Mouse (Mus musculus) small intestine, adult 2 months (tissue): ENCODE measurements around the gene Dnaaf3. TPM values are rescaled to one million over a fixed set of nuclear protein-coding genes. Genes with fewer than 3 reads are reported as not detected.

Source experiments
- H3K27ac ChIP-seq: fragments of 200-500 bp; 2 replicates; pipeline ENCODE4 v1.5.1; 2012; ENCODE audit warnings: low read depth, low read length, control low read depth, inconsistent platforms; ENCODE audit not compliant: insufficient read depth
- H3K27me3 ChIP-seq: fragments of 200-500 bp; 2 replicates; pipeline ENCODE4 v1.6.1; 2012; ENCODE audit warnings: mild to moderate bottlenecking, moderate library complexity, low read length, inconsistent platforms; ENCODE audit not compliant: control insufficient read depth, insufficient read depth
- H3K36me3 ChIP-seq: fragments of 200-500 bp; 2 replicates; pipeline ENCODE4 v1.6.1; 2012; ENCODE audit warnings: mild to moderate bottlenecking, low read length, control low read depth, inconsistent platforms; ENCODE audit not compliant: control insufficient read depth, insufficient read depth
- H3K4me1 ChIP-seq: fragments of 200-500 bp; 2 replicates; pipeline ENCODE4 v1.6.1; 2012; ENCODE audit warnings: low read length, inconsistent platforms, mixed read lengths; ENCODE audit not compliant: control insufficient read depth, insufficient read depth, insufficient read length
- H3K4me3 ChIP-seq: fragments of 200-500 bp; 2 replicates; pipeline ENCODE4 v1.5.1; 2012; ENCODE audit warnings: low read depth, mild to moderate bottlenecking, control low read depth, inconsistent platforms, low read length, moderate library complexity
- CTCF ChIP-seq: fragments of 200-500 bp; IDR thresholded peaks from 2 replicates; pipeline ENCODE4 v1.5.1; 2012; ENCODE audit warnings: low read depth, mild to moderate bottlenecking, control low read depth, inconsistent platforms, low read length, moderate library complexity, mixed read lengths; ENCODE audit not compliant: insufficient replicate concordance, insufficient read length; ENCODE audit errors: extremely low read depth
- POLR2A ChIP-seq: fragments of 200-500 bp; IDR thresholded peaks from 2 replicates; pipeline ENCODE4 v1.6.1; 2012; ENCODE audit warnings: low read depth, mild to moderate bottlenecking, control low read depth, inconsistent platforms, low read length, moderate library complexity
- WGBS: fragments of 180-500 bp; shearing (Covaris S2); methylation state at CpG from one replicate; pipeline ENCODE4 v1.1.7; 2018; 5-methylcytosine and 5-hydroxymethylcytosine counted together
- polyA plus RNA-seq: library from polyadenylated mRNA; depleted of rRNA; stranded (reverse); fragments of >200 nt; gene quantifications from 2 replicates; pipeline ENCODE4 v1.2.3, GENCODE M21; 2012; rRNA removed

Dnaaf3 gene
- polyA plus RNA-seq, 1 experiment, result 1.9 TPM

DNA sequence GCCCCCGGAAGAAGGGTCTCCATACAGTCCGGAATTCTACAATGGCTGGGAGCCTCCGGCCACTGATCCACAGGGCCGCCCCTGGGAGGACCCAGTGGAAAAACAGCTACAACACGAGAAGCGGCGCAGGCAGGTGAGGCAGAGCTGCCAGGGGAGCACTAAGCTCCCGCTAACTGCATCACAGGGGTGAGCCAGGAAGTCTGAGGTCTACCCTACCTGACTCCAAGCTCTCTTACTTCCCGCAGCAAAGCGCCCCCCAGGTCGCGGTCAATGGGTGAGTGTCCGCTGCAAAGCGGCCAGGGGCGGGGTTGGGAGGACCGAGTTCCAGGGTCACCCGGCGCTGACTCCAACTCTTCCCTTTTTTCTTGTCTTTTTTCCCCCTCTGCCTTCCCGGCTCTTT is 58.3 kb downstream of the Dnaaf3 start:
- Histone ChIP-seq H3K27ac (no peak overlapping the region), H3K4me1 (peaks cover 5% of the 10 kb centered on the region), H3K4me3 (no peak overlapping the region), H3K36me3 (no peaks in the 10 kb centered on the region), H3K27me3 (peaks cover 13% of the 10 kb centered on the region; the same call in 1 of the 2 replicates)
- WGBS, result 24% methylated on average over 19 of the region's 19 CpGs
- TF ChIP-seq POLR2A, result no peak
- no peak for TF ChIP-seq CTCF

Other genes with a start within 250 kb of the Dnaaf3 start
- gene Ncr1, start 194.7 kb downstream of the Dnaaf3 start, polyA plus RNA-seq, result 0.06 and 0.15 TPM in 2 replicates
- gene Gp6, start 134.7 kb downstream of the Dnaaf3 start, polyA plus RNA-seq, result 0.01 TPM in 1 of 2 replicates, not detected in the other
- 9.9 and 12.3 TPM in 2 replicates for gene Rdh13, start 86.8 kb downstream of the Dnaaf3 start, polyA plus RNA-seq
- 0.76 and 2.3 TPM in 2 replicates for gene Eps8l1, start 71.8 kb downstream of the Dnaaf3 start, polyA plus RNA-seq
- 58.0 and 59.2 TPM in 2 replicates for gene Ppp1r12c, start 30.8 kb downstream of the Dnaaf3 start, polyA plus RNA-seq
- 0.22 and 0.58 TPM in 2 replicates for gene Tnnt1, start 16.1 kb downstream of the Dnaaf3 start, polyA plus RNA-seq
- gene Tnni3, start 8.2 kb downstream of the Dnaaf3 start, polyA plus RNA-seq, result 0.43 and 1.4 TPM in 2 replicates
- gene Syt5, start 15.1 kb upstream of the Dnaaf3 start, polyA plus RNA-seq, result 4.6 and 9.4 TPM in 2 replicates
- 52.0 and 151 TPM in 2 replicates for gene Ptprh, start 71.6 kb upstream of the Dnaaf3 start, polyA plus RNA-seq
- 65.5 and 261 TPM in 2 replicates for gene Tmem86b, start 99.0 kb upstream of the Dnaaf3 start, polyA plus RNA-seq
- gene Ppp6r1, start 126.6 kb upstream of the Dnaaf3 start, polyA plus RNA-seq, result 69.9 and 142 TPM in 2 replicates
- 23.4 and 29.0 TPM in 2 replicates for gene Hspbp1, start 152.6 kb upstream of the Dnaaf3 start, polyA plus RNA-seq
- gene Brsk1, start 158.2 kb upstream of the Dnaaf3 start, polyA plus RNA-seq, result 1.6 and 1.9 TPM in 2 replicates
- gene Tmem150b, start 192.8 kb upstream of the Dnaaf3 start, polyA plus RNA-seq, result 44.4 and 122 TPM in 2 replicates
- gene Kmt5c, start 207.7 kb upstream of the Dnaaf3 start, polyA plus RNA-seq, result 94.7 and 254 TPM in 2 replicates
- 5.7 and 45.8 TPM in 2 replicates for gene Cox6b2, start 220.6 kb upstream of the Dnaaf3 start, polyA plus RNA-seq
- gene Fam71e2, start 238.8 kb upstream of the Dnaaf3 start, polyA plus RNA-seq, result not detected in 2 replicates